Mouse (Mus musculus): ENCODE measurements around the gene 2410004P03Rik. TPM values are rescaled to one million over a fixed set of nuclear protein-coding genes. Genes with fewer than 3 reads are reported as not detected.

2410004P03Rik gene
- polyA plus RNA-seq, 1 experiment, result 0.04 TPM

GRCm38 (mm10) chr12:17037053-17037610 lies 25.6 kb upstream of the 2410004P03Rik start:
- no peaks in the 10 kb centered on the region for H3K79me2 ChIP-seq (ENCODE audit: control insufficient read depth, insufficient read depth)
- H3K36me3 ChIP-seq (ENCODE audit: control insufficient read depth, insufficient read depth), result no peaks in the 10 kb centered on the region
- H3K27me3 ChIP-seq (ENCODE audit: control insufficient read depth, insufficient read depth, insufficient read length), result no peaks in the 10 kb centered on the region
- no peak overlapping the region for H3K4me3 ChIP-seq
- H3ac ChIP-seq (ENCODE audit: control insufficient read depth, insufficient read length), result no peak overlapping the region
- no peak for TF ChIP-seq POLR2AphosphoS2 (IDR thresholded peaks at IDR 0.05; ENCODE audit: insufficient read length, low read depth)
- no peak for TF ChIP-seq USF1 (IDR thresholded peaks at IDR 0.05; ENCODE audit: low read depth)
- no peak for TF ChIP-seq TCF12 (IDR thresholded peaks at IDR 0.05; ENCODE audit: insufficient read depth, poor library complexity, severe bottlenecking)
- no peak for TF ChIP-seq MAX (IDR thresholded peaks at IDR 0.05; ENCODE audit: low read depth)
- TF ChIP-seq TCF3 (IDR thresholded peaks at IDR 0.05; ENCODE audit: insufficient read length, low read depth), result no peak
- no peak overlapping the region for H3K4me2 ChIP-seq (ENCODE audit: low read depth)

- Histone ChIP-seq H3K4me2 (ENCODE audit: low read depth) (no peak overlapping the region), H3K4me3 (no peak overlapping the region), H3K36me3 (ENCODE audit: control insufficient read depth, insufficient read depth) (no peaks in the 10 kb centered on the region), H3K79me2 (ENCODE audit: control insufficient read depth, insufficient read depth) (no peaks in the 10 kb centered on the region), H3ac (ENCODE audit: control insufficient read depth, insufficient read length) (no peak overlapping the region), H3K27me3 (ENCODE audit: control insufficient read depth, insufficient read depth, insufficient read length) (no peaks in the 10 kb centered on the region)
- TF ChIP-seq MAX (IDR thresholded peaks at IDR 0.05; ENCODE audit: low read depth), result no peak
- TF ChIP-seq REST (IDR thresholded peaks at IDR 0.05; ENCODE audit: insufficient read depth, insufficient read length), result no peak
- no peak for TF ChIP-seq E2F4 (IDR thresholded peaks at IDR 0.05; ENCODE audit: insufficient read depth)
Measured at GRCm38 (mm10) chr12:17036532-17036931, 25.0 kb upstream of the 2410004P03Rik start.

- Histone ChIP-seq H3K27me3 (ENCODE audit: control insufficient read depth, insufficient read depth, insufficient read length) (no peaks in the 10 kb centered on the region), H3K36me3 (ENCODE audit: control insufficient read depth, insufficient read depth) (no peaks in the 10 kb centered on the region), H3K4me2 (ENCODE audit: low read depth) (no peak overlapping the region), H3K79me2 (ENCODE audit: control insufficient read depth, insufficient read depth) (no peaks in the 10 kb centered on the region), H3ac (ENCODE audit: control insufficient read depth, insufficient read length) (no peak overlapping the region), H3K4me3 (no peak overlapping the region)
- no peak for TF ChIP-seq MYOG (IDR thresholded peaks at IDR 0.05; ENCODE audit: control insufficient read depth in 1 of 3, insufficient read depth in 1 of 3, insufficient read length in 2 of 3, low read depth in 2 of 3)
- no peak for TF ChIP-seq TCF3 (IDR thresholded peaks at IDR 0.05; ENCODE audit: insufficient read length, low read depth)
- no peak for TF ChIP-seq USF1 (IDR thresholded peaks at IDR 0.05; ENCODE audit: low read depth)
- TF ChIP-seq POLR2AphosphoS2 (IDR thresholded peaks at IDR 0.05; ENCODE audit: insufficient read length, low read depth), result no peak
- no peak for TF ChIP-seq CEBPB (IDR thresholded peaks at IDR 0.05; ENCODE audit: insufficient read depth, poor library complexity, severe bottlenecking)
- TF ChIP-seq MAX (IDR thresholded peaks at IDR 0.05; ENCODE audit: low read depth), result no peak
- TF ChIP-seq SRF (IDR thresholded peaks at IDR 0.05; ENCODE audit: control insufficient read depth, insufficient read length, low read depth), result no peak
- no peak for TF ChIP-seq TCF12 (IDR thresholded peaks at IDR 0.05; ENCODE audit: insufficient read depth, poor library complexity, severe bottlenecking)
- TF ChIP-seq REST (IDR thresholded peaks at IDR 0.05; ENCODE audit: insufficient read depth, insufficient read length), result no peak
- no peak for TF ChIP-seq POLR2A (IDR thresholded peaks at IDR 0.05; ENCODE audit: insufficient read length, low read depth)
- no peak for TF ChIP-seq MYOD1 (IDR thresholded peaks at IDR 0.05; ENCODE audit: control insufficient read depth in 1 of 3, insufficient read length in 2 of 3, low read depth in 2 of 3)
- no peak for TF ChIP-seq E2F4 (IDR thresholded peaks at IDR 0.05; ENCODE audit: insufficient read depth)
Measured at GRCm38 (mm10) chr12:17035128-17035527, 23.6 kb upstream of the 2410004P03Rik start.

- peak overlapping the region; percentile 79 for H3K4me2 ChIP-seq (ENCODE audit: low read depth)
- no peak overlapping the region for H3K4me3 ChIP-seq
- H3ac ChIP-seq (ENCODE audit: control insufficient read depth, insufficient read length), result no peak overlapping the region
- no peaks in the 10 kb centered on the region for H3K27me3 ChIP-seq (ENCODE audit: control insufficient read depth, insufficient read depth, insufficient read length)
- no peaks in the 10 kb centered on the region for H3K79me2 ChIP-seq (ENCODE audit: control insufficient read depth, insufficient read depth)
- TF ChIP-seq POLR2AphosphoS2 (IDR thresholded peaks at IDR 0.05; ENCODE audit: insufficient read length, low read depth) (no peak), MAX (IDR thresholded peaks at IDR 0.05; ENCODE audit: low read depth) (no peak), SRF (IDR thresholded peaks at IDR 0.05; ENCODE audit: control insufficient read depth, insufficient read length, low read depth) (no peak), CEBPB (IDR thresholded peaks at IDR 0.05; ENCODE audit: insufficient read depth, poor library complexity, severe bottlenecking) (no peak), TCF12 (IDR thresholded peaks at IDR 0.05; ENCODE audit: insufficient read depth, poor library complexity, severe bottlenecking) (no peak), REST (IDR thresholded peaks at IDR 0.05; ENCODE audit: insufficient read depth, insufficient read length) (no peak)
- no peaks in the 10 kb centered on the region for H3K36me3 ChIP-seq (ENCODE audit: control insufficient read depth, insufficient read depth)
Measured at GRCm38 (mm10) chr12:17034671-17035070, 23.1 kb upstream of the 2410004P03Rik start.

- Histone ChIP-seq H3K4me2 (ENCODE audit: low read depth) (peak overlapping the region; percentile 79), H3K36me3 (ENCODE audit: control insufficient read depth, insufficient read depth) (no peaks in the 10 kb centered on the region), H3ac (ENCODE audit: control insufficient read depth, insufficient read length) (no peak overlapping the region), H3K79me2 (ENCODE audit: control insufficient read depth, insufficient read depth) (no peaks in the 10 kb centered on the region), H3K4me3 (peak overlapping the region; percentile 14), H3K27me3 (ENCODE audit: control insufficient read depth, insufficient read depth, insufficient read length) (no peaks in the 10 kb centered on the region)
- TF ChIP-seq MYOG (IDR thresholded peaks at IDR 0.05; ENCODE audit: control insufficient read depth in 1 of 3, insufficient read depth in 1 of 3, insufficient read length in 2 of 3, low read depth in 2 of 3), result peak in 1 of 3 experiments; percentile 48
- peak; percentile 81 for TF ChIP-seq POLR2AphosphoS2 (IDR thresholded peaks at IDR 0.05; ENCODE audit: insufficient read length, low read depth)
- no peak for TF ChIP-seq MAX (IDR thresholded peaks at IDR 0.05; ENCODE audit: low read depth)
- TF ChIP-seq POLR2A (IDR thresholded peaks at IDR 0.05; ENCODE audit: insufficient read length, low read depth), result peak; percentile 87
- no peak for TF ChIP-seq SRF (IDR thresholded peaks at IDR 0.05; ENCODE audit: control insufficient read depth, insufficient read length, low read depth)
- peak in 1 of 3 experiments; percentile 6 for TF ChIP-seq MYOD1 (IDR thresholded peaks at IDR 0.05; ENCODE audit: control insufficient read depth in 1 of 3, insufficient read length in 2 of 3, low read depth in 2 of 3)
Measured at GRCm38 (mm10) chr12:17033464-17033841, 21.9 kb upstream of the 2410004P03Rik start.
